Mouse (Mus musculus) embryonic fibroblast, embryonic 13.5 days (primary cell): ENCODE data around the gene Hoxc4.

Source experiments
- CTCF ChIP-seq: IDR thresholded peaks from 2 replicates; pipeline ENCODE4 v1.5.1; 2011; ENCODE audit warnings: mild to moderate bottlenecking, control low read depth, low read length, moderate library complexity, borderline replicate concordance; ENCODE audit not compliant: insufficient read depth
- POLR2A ChIP-seq: IDR thresholded peaks from 2 replicates; pipeline ENCODE4 v1.6.1; 2011; ENCODE audit warnings: low read depth, mild to moderate bottlenecking, control low read depth, low read length, moderate library complexity

- no peak for TF ChIP-seq POLR2A
- TF ChIP-seq CTCF = no peak
These were observed 41.2 kb upstream of the Hoxc4 start for GRCm38 (mm10) chr15:102977423-102977974.
